Mouse (Mus musculus) neural tube, embryonic 12.5 days (tissue): ENCODE measurements around the gene Nfkbid. TPM values are rescaled to one million over a fixed set of nuclear protein-coding genes. Genes with fewer than 3 reads are reported as not detected.
"Not testable (repeated sequence)": the region's sequence is repeated elsewhere in the genome, so short reads cannot be mapped to it uniquely, and the experiment has no call there.

ENCODE experiments used
- ATAC-seq: fragments of 200-750 bp; cut with Nextera tagmentation; 2 replicates; pipeline ENCODE4 v1.8.0; 2017; ENCODE audit warnings: low read depth, mild to moderate bottlenecking, moderate TSS enrichment, moderate library complexity; ENCODE audit not compliant: low FRiP score
- H3K27ac ChIP-seq: fragments of 300-500 bp; sonication (generic); 2 replicates; pipeline ENCODE4 v1.5.1; 2016
- H3K27me3 ChIP-seq: fragments of 300-500 bp; sonication (generic); replicated peaks from 2 replicates; pipeline ENCODE4 v1.6.1; 2016; ENCODE audit warnings: mild to moderate bottlenecking
- H3K36me3 ChIP-seq: fragments of 300-500 bp; sonication (generic); 2 replicates; pipeline ENCODE4 v1.6.1; 2016; ENCODE audit warnings: mild to moderate bottlenecking
- H3K4me1 ChIP-seq: fragments of 300-500 bp; sonication (generic); 2 replicates; pipeline ENCODE4 v1.6.1; 2016
- H3K4me2 ChIP-seq: fragments of 300-500 bp; sonication (generic); replicated peaks from 2 replicates; pipeline ENCODE4 v1.6.1; 2016; ENCODE audit warnings: mild to moderate bottlenecking
- H3K4me3 ChIP-seq: fragments of 300-500 bp; sonication (generic); 2 replicates; pipeline ENCODE4 v1.5.1; 2016
- H3K9ac ChIP-seq: fragments of 300-500 bp; sonication (generic); 2 replicates; pipeline ENCODE4 v1.6.1; 2016; ENCODE audit warnings: mild to moderate bottlenecking
- H3K9me3 ChIP-seq: fragments of 300-500 bp; sonication (generic); 2 replicates; pipeline ENCODE4 v1.6.1; 2016; ENCODE audit warnings: mild to moderate bottlenecking
- WGBS: fragments of 180-500 bp; shearing (Covaris S2); methylation state at CpG from one replicate; pipeline ENCODE4 v1.1.7; 2016; 5-methylcytosine and 5-hydroxymethylcytosine counted together
- polyA plus RNA-seq: library from polyadenylated mRNA; unstranded; fragments of >200 nt; fragmentation: Nextera tagmentation; extraction: Ambion mirVana; gene quantifications from 2 replicates; pipeline ENCODE4 v1.2.1, GENCODE M21; 2016

Nfkbid gene
- polyA plus RNA-seq, 1 experiment from 2014 or later, result 2.1 TPM

GRCm38 (mm10) chr7:30454259-30454658 is 32.7 kb downstream of the Nfkbid start:
- Histone ChIP-seq H3K27ac (no peak overlapping the region), H3K27me3 (peaks cover 67% of the 10 kb centered on the region), H3K4me2 (peak overlapping the region; percentile 31), H3K36me3 (no peaks in the 10 kb centered on the region), H3K9me3 (no peaks in the 10 kb centered on the region), H3K4me1 (peaks cover 37% of the 10 kb centered on the region), H3K9ac (no peak overlapping the region), H3K4me3 (0 out of 2 replicates have a peak overlapping the region, but pooled peaks have one; percentile 9)
- 11% methylated on average over 6 of the region's 6 CpGs for WGBS
- no peak for ATAC-seq

GRCm38 (mm10) chr7:30456487-30456886 is 35.0 kb downstream of the Nfkbid start:
- 1% methylated on average over 9 of the region's 9 CpGs for WGBS
- H3K27me3 ChIP-seq, result peaks cover 89% of the 10 kb centered on the region
- no peak overlapping the region for H3K9ac ChIP-seq
- peak overlapping the region; percentile 65 for H3K4me2 ChIP-seq
- H3K9me3 ChIP-seq, result no peaks in the 10 kb centered on the region
- H3K27ac ChIP-seq, result no peak overlapping the region
- peaks cover 37% of the 10 kb centered on the region for H3K4me1 ChIP-seq
- no peak for ATAC-seq
- H3K4me3 ChIP-seq, result peak overlapping the region; percentile 30
- H3K36me3 ChIP-seq, result no peaks in the 10 kb centered on the region

GRCm38 (mm10) chr7:30456911-30457628 is 35.5 kb downstream of the Nfkbid start:
- Histone ChIP-seq H3K4me3 (peak overlapping the region; percentile 30), H3K4me1 (peaks cover 37% of the 10 kb centered on the region), H3K9ac (peak overlapping the region; percentile 22; the same call in 1 of the 2 replicates), H3K36me3 (no peaks in the 10 kb centered on the region), H3K27me3 (peaks cover 92% of the 10 kb centered on the region), H3K9me3 (no peaks in the 10 kb centered on the region), H3K4me2 (peak overlapping the region; percentile 65), H3K27ac (no peak overlapping the region)
- ATAC-seq, result peak; percentile 56
- under 1% methylated on average over 31 of the region's 31 CpGs for WGBS

GRCm38 (mm10) chr7:30457629-30458330 is 36.2 kb downstream of the Nfkbid start, which contains the start of the genes Kirrel2 and Nphs1:
TSS of gene Kirrel2 (minus strand) at chr7:30457690.
TSS of gene Nphs1 (plus strand) at chr7:30458315.
- H3K9me3 ChIP-seq, result no peaks in the 10 kb centered on the region
- H3K9ac ChIP-seq, result peak within 1 kb of the TSS; percentile 22; the same call in 1 of the 2 replicates
- H3K36me3 ChIP-seq, result no peaks in the 10 kb centered on the region
- 2% methylated on average over 16 of the region's 16 CpGs for WGBS
- peaks cover 37% of the 10 kb centered on the region for H3K4me1 ChIP-seq
- no peak within 1 kb of the TSS for H3K27ac ChIP-seq
- H3K4me2 ChIP-seq, result peak within 1 kb of the TSS; percentile 65
- peak within 1 kb of the TSS; percentile 30 for H3K4me3 ChIP-seq
- H3K27me3 ChIP-seq, result peaks cover 93% of the 10 kb centered on the region
- ATAC-seq, result peak; percentile 93

GRCm38 (mm10) chr7:30459484-30459883 is 38.0 kb downstream of the Nfkbid start:
- peaks cover 26% of the 10 kb centered on the region for H3K4me1 ChIP-seq
- no peaks in the 10 kb centered on the region for H3K9me3 ChIP-seq
- no peak for ATAC-seq
- H3K27ac ChIP-seq, result no peak overlapping the region
- H3K4me2 ChIP-seq, result 0 out of 2 replicates have a peak overlapping the region, but pooled peaks have one; percentile 7
- no peaks in the 10 kb centered on the region for H3K36me3 ChIP-seq
- H3K27me3 ChIP-seq, result peaks cover 93% of the 10 kb centered on the region
- 27% methylated on average over 6 of the region's 6 CpGs for WGBS
- no peak overlapping the region for H3K9ac ChIP-seq
- no peak overlapping the region for H3K4me3 ChIP-seq

- no peak for ATAC-seq
- 21% methylated on average over 7 of the region's 7 CpGs for WGBS
These were observed 42.0 kb downstream of the Nfkbid start for GRCm38 (mm10) chr7:30463568-30463967.

GRCm38 (mm10) chr7:30463996-30464395 is 42.5 kb downstream of the Nfkbid start:
- Histone ChIP-seq H3K36me3 (no peaks in the 10 kb centered on the region), H3K9ac (no peak overlapping the region), H3K4me2 (no peak overlapping the region), H3K27ac (no peak overlapping the region), H3K9me3 (no peaks in the 10 kb centered on the region), H3K27me3 (peaks cover 91% of the 10 kb centered on the region), H3K4me1 (peaks cover 4% of the 10 kb centered on the region), H3K4me3 (no peak overlapping the region)
- no peak for ATAC-seq
- WGBS, result 24% methylated on average over 4 of the region's 4 CpGs

More at GRCm38 (mm10) chr7:30463568-30463967, 42.0 kb downstream of the Nfkbid start:
- H3K4me3 ChIP-seq, result no peak overlapping the region
- H3K27me3 ChIP-seq, result peaks cover 94% of the 10 kb centered on the region
- H3K4me1 ChIP-seq, result peaks cover 7% of the 10 kb centered on the region
- no peaks in the 10 kb centered on the region for H3K36me3 ChIP-seq
- no peak overlapping the region for H3K27ac ChIP-seq
- no peak overlapping the region for H3K9ac ChIP-seq
- H3K9me3 ChIP-seq, result no peaks in the 10 kb centered on the region
- no peak overlapping the region for H3K4me2 ChIP-seq

GRCm38 (mm10) chr7:30464816-30465300 is 43.3 kb downstream of the Nfkbid start:
- ATAC-seq, result no peak
- no peak overlapping the region for H3K27ac ChIP-seq
- H3K4me3 ChIP-seq, result no peak overlapping the region
- no peaks in the 10 kb centered on the region for H3K36me3 ChIP-seq
- H3K4me1 ChIP-seq, result peaks cover 4% of the 10 kb centered on the region
- no peaks in the 10 kb centered on the region for H3K9me3 ChIP-seq
- H3K4me2 ChIP-seq, result no peak overlapping the region
- H3K27me3 ChIP-seq, result peaks cover 82% of the 10 kb centered on the region
- WGBS, result 18% methylated on average over 6 of the region's 6 CpGs
- H3K9ac ChIP-seq, result no peak overlapping the region

- Histone ChIP-seq H3K9ac (no peak overlapping the region), H3K27me3 (peaks cover 13% of the 10 kb centered on the region), H3K4me2 (no peak overlapping the region), H3K36me3 (no peaks in the 10 kb centered on the region), H3K9me3 (peaks cover 6% of the 10 kb centered on the region; the same call in 1 of the 2 replicates), H3K27ac (no peak overlapping the region), H3K4me3 (no peak overlapping the region), H3K4me1 (peaks cover 2% of the 10 kb centered on the region; the same call in 1 of the 2 replicates)
- no peak for ATAC-seq
- 47% methylated on average over 5 of the region's 5 CpGs for WGBS
These were observed 50.9 kb downstream of the Nfkbid start for GRCm38 (mm10) chr7:30472411-30472810.

GRCm38 (mm10) chr7:30474999-30475398 is 53.5 kb downstream of the Nfkbid start:
- Histone ChIP-seq H3K9ac (no peak overlapping the region), H3K9me3 (peaks cover 6% of the 10 kb centered on the region; the same call in 1 of the 2 replicates), H3K4me2 (no peak overlapping the region), H3K4me1 (0 out of 2 replicates have a peak, but pooled peaks cover 5% of the 10 kb centered on the region), H3K27ac (no peak overlapping the region), H3K4me3 (no peak overlapping the region), H3K36me3 (no peaks in the 10 kb centered on the region), H3K27me3 (no peaks in the 10 kb centered on the region)
- ATAC-seq, result no peak
- WGBS, result 71% methylated on average over 4 of the region's 4 CpGs

GRCm38 (mm10) chr7:30476136-30476535 is 54.6 kb downstream of the Nfkbid start:
- ATAC-seq, H3K9ac ChIP-seq, H3K9me3 ChIP-seq, H3K27ac ChIP-seq, H3K27me3 ChIP-seq, H3K4me1 ChIP-seq, H3K36me3 ChIP-seq, H3K4me2 ChIP-seq, H3K4me3 ChIP-seq: not testable (repeated sequence)
- 94% methylated on average over 7 of the region's 7 CpGs for WGBS
